9 mouse cellular contexts compared by ENCODE assay signal in the genomic region with DNA sequence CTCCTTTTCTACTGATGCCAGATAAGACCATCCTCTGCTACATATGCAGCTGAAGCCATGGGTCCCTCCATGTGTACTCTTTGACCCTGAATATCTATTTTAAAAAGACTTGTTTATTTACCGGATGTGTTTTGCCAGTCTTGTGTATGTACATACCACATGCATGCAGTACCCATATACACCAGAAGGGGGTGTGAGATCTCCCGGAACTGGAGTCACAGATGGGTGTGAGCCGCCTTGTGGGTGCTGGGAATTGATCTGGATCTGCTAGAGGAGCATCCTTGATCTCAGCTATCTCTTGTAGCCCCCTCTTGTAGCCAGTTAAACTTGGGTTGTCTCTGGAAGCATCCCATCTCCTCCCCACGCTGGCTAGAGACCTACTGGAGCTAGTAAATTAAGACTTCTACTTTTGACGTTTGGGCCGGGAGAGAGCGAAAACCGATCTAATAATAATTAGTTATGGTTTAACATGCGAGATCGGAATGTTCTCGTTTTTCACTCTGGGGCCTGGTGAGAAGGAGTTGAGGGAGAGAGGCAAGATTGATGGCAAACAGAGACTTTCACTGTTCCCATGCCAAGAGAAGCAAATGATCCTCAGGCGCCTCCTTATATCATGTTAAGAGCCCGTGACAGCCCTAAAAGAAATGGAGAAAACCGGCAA.
DNase-seq lines count a peak whose midpoint lies in the region; ATAC-seq and TF ChIP-seq lines count a peak whose summit lies in the region.
"Had no signal": no experiment of that assay in that cellular context is flagged by ENCODE, and none has a peak within 500 bp of the region (broad histone marks: within the 10 kb centered on the region; RNA-seq: fewer than 3 reads in every experiment).

No protein-coding gene starts in this region.

- no peak overlapping the region for H3K4me3 ChIP-seq in heart, embryonic 10.5 days
- H3K4me3 ChIP-seq in ES-E14 (ENCODE audit: insufficient read depth in 1 of 2, low read depth in 1 of 2, low read length in 2 of 2, poor library complexity in 1 of 2, severe bottlenecking in 1 of 2): no peak overlapping the region
- no peak overlapping the region for H3K4me3 ChIP-seq in intestine, embryonic 16.5 days (ENCODE audit: low read length)
- no peak overlapping the region for H3K4me3 ChIP-seq in lung, embryonic 16.5 days (ENCODE audit: low read length)

- in situ Hi-C loops in ES-E14 (cut with MboI; ENCODE audit: low sequenced_read_pairs in 2 of 2, unreplicated experiment in 2 of 2): no loop called here

- peak; percentile 70 for ATAC-seq in intestine, embryonic 16.5 days
- ATAC-seq in lung, embryonic 16.5 days (ENCODE audit: low read depth): peak; percentile 82
- ATAC-seq in monocyte, adult 5-6 weeks (replicated peaks; ENCODE audit: insufficient number of reproducible peaks, low FRiP score, low TSS enrichment, poor library complexity, severe bottlenecking): no peak

- peak; percentile 25 for DNase-seq in heart, embryonic 10.5 days (ENCODE audit: low spot score)
- no peak for DNase-seq in heart, postnatal 4 days
- DNase-seq in ES-E14 (ENCODE audit: low read depth, low spot score): peak; percentile 38
- DNase-seq in thymus, postnatal 36 days: no peak
- no peak for DNase-seq in layer of hippocampus, postnatal 14 days (ENCODE audit: low spot score in 2 of 2)
- DNase-seq: right cerebral cortex, postnatal 4 days had no signal

- no peak overlapping the region for H3K27ac ChIP-seq in heart, embryonic 10.5 days
- no peak overlapping the region for H3K27ac ChIP-seq in ES-E14 (ENCODE audit: insufficient read depth, low read depth, low read length, poor library complexity, severe bottlenecking)
- H3K27ac ChIP-seq in intestine, embryonic 16.5 days (ENCODE audit: low read length): peak overlapping the region; percentile 10; the same call in 1 of the 2 replicates
- peak overlapping the region; percentile 56 for H3K27ac ChIP-seq in lung, embryonic 16.5 days (ENCODE audit: low read length)

- WGBS in heart, embryonic 10.5 days: 83% methylated on average over 14 of the region's 14 CpGs
- WGBS in intestine, embryonic 16.5 days: 64% methylated on average over 14 of the region's 14 CpGs
- WGBS in lung, embryonic 16.5 days: 61% methylated on average over 14 of the region's 14 CpGs

- H3K4me2 ChIP-seq in intestine, embryonic 16.5 days (ENCODE audit: low read depth, low read length): no peak overlapping the region
- no peak overlapping the region for H3K4me2 ChIP-seq in lung, embryonic 16.5 days (ENCODE audit: low read depth, low read length)

- no peaks in the 10 kb centered on the region for H3K36me3 ChIP-seq in heart, embryonic 10.5 days
- no peaks in the 10 kb centered on the region for H3K36me3 ChIP-seq in ES-E14 (ENCODE audit: control insufficient read depth, insufficient read depth, low read length, poor library complexity, severe bottlenecking)
- H3K36me3 ChIP-seq in intestine, embryonic 16.5 days (ENCODE audit: control insufficient read depth, insufficient read depth, low read length): no peaks in the 10 kb centered on the region
- no peaks in the 10 kb centered on the region for H3K36me3 ChIP-seq in lung, embryonic 16.5 days (ENCODE audit: control insufficient read depth, insufficient read depth, low read length)

- 0 out of 2 replicates have a peak, but pooled peaks cover 5% of the 10 kb centered on the region for H3K9me3 ChIP-seq in heart, embryonic 10.5 days
- no peaks in the 10 kb centered on the region; the same call in 1 of the 2 replicates for H3K9me3 ChIP-seq in ES-E14 (ENCODE audit: control insufficient read depth, insufficient read depth, low read depth, low read length)
- no peaks in the 10 kb centered on the region for H3K9me3 ChIP-seq in intestine, embryonic 16.5 days (ENCODE audit: control insufficient read depth, low read length)
- no peaks in the 10 kb centered on the region for H3K9me3 ChIP-seq in lung, embryonic 16.5 days (ENCODE audit: control insufficient read depth, low read length)

- H3K9ac ChIP-seq in ES-E14 (ENCODE audit: insufficient read depth, low read depth, low read length, poor library complexity, severe bottlenecking): no peak overlapping the region
- no peak overlapping the region for H3K9ac ChIP-seq in intestine, embryonic 16.5 days (ENCODE audit: low read depth, low read length)
- H3K9ac ChIP-seq in lung, embryonic 16.5 days (ENCODE audit: low read length): no peak overlapping the region

- H3K4me1 ChIP-seq in heart, embryonic 10.5 days: no peaks in the 10 kb centered on the region
- no peaks in the 10 kb centered on the region for H3K4me1 ChIP-seq in ES-E14 (ENCODE audit: control insufficient read depth in 2 of 2, insufficient read depth in 2 of 2, low read length in 2 of 2, poor library complexity in 1 of 2)
- H3K4me1 ChIP-seq in intestine, embryonic 16.5 days (ENCODE audit: control insufficient read depth, insufficient read depth, low read length): no peaks in the 10 kb centered on the region
- peaks cover 4% of the 10 kb centered on the region for H3K4me1 ChIP-seq in lung, embryonic 16.5 days (replicated peaks; ENCODE audit: control insufficient read depth, insufficient read depth, low read length)

- H3K27me3 ChIP-seq in heart, embryonic 10.5 days (ENCODE audit: insufficient read depth, poor library complexity, severe bottlenecking): no peaks in the 10 kb centered on the region
- no peaks in the 10 kb centered on the region for H3K27me3 ChIP-seq in intestine, embryonic 16.5 days (replicated peaks; ENCODE audit: control insufficient read depth, insufficient read depth, low read length)
- H3K27me3 ChIP-seq in lung, embryonic 16.5 days (ENCODE audit: control insufficient read depth, insufficient read depth, low read depth, low read length): no peaks in the 10 kb centered on the region

TF ChIP-seq in ES-E14, 5 proteins besides CTCF, POLR2A, EP300 and RAD21:
- no peak for TF ChIP-seq HCFC1 (IDR thresholded peaks at IDR 0.05; ENCODE audit: borderline replicate concordance, insufficient read depth, low read length)
- TF ChIP-seq MAFK (IDR thresholded peaks at IDR 0.05; ENCODE audit: insufficient read depth, low read depth, low read length): no peak
- no peak for TF ChIP-seq ZNF384 (IDR thresholded peaks at IDR 0.05; ENCODE audit: low read depth, low read length)
- TF ChIP-seq CHD2 (IDR thresholded peaks at IDR 0.05; ENCODE audit: low read depth, low read length): no peak
- TF ChIP-seq ZC3H11A (IDR thresholded peaks at IDR 0.05; ENCODE audit: borderline replicate concordance, low read depth, low read length): 0 out of 2 replicates have a peak, but pooled peaks have one; percentile 16
TF ChIP-seq in ES-E14: peak in this region for 1.

Comparison
In these comparisons a context has a peak if more than half of its experiments do, and no peak if none do; other contexts are left out.
1. DNase-seq: peak in heart, embryonic 10.5 days (single experiment) and ES-E14 (single experiment); none in heart, postnatal 4 days (single experiment), thymus, postnatal 36 days (0 of 2) and layer of hippocampus, postnatal 14 days (0 of 2).
2. H3K27ac ChIP-seq: peak in intestine, embryonic 16.5 days (single experiment) and lung, embryonic 16.5 days (single experiment); none in heart, embryonic 10.5 days (single experiment) and ES-E14 (single experiment).